In the genomic region with DNA sequence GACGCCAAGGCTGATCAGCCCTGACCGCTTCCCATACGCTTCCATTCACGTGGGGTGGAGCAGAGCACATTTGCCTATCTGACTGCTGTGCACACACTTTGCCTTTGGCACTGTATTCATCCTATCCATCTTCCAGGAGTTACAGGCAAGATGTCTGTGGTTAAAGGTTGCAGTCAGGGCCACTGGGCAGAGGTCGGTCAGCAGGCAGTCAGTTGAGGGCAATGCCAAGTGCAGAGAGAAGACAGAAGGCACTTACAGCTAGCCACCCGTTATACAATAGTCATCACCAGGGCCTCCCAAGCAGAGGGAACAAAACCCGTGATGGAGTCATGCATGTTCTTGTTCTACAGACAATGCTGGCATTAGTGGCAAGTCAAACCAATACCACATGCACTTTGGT, we compare ENCODE assay signal across 30 mouse cellular contexts.
A peak's percentile ranks its signal among the peaks of the same experiment; 100 is the strongest.
DNase-seq lines count a peak whose midpoint lies in the region; ATAC-seq and TF ChIP-seq lines count a peak whose summit lies in the region.
"Had no signal": no experiment of that assay in that cellular context is flagged by ENCODE, and none has a peak within 500 bp of the region (broad histone marks: within the 10 kb centered on the region; RNA-seq: fewer than 3 reads in every experiment).

No protein-coding gene starts in this region.

- no peak for TF ChIP-seq CTCF in cerebellum, adult 2 months (IDR thresholded peaks at IDR 0.05; ENCODE audit: borderline replicate concordance, insufficient read depth, low read depth, low read length)
- TF ChIP-seq CTCF in left cerebral cortex, adult 2 months (IDR thresholded peaks at IDR 0.05), result no peak

- no peaks in the 10 kb centered on the region for H3K27me3 ChIP-seq in cerebellum, adult 2 months (ENCODE audit: control insufficient read depth, insufficient read depth, low read length)
- H3K27me3 ChIP-seq in kidney, embryonic 14.5 days (ENCODE audit: control insufficient read depth, insufficient read depth, low read length), result no peaks in the 10 kb centered on the region
- no peaks in the 10 kb centered on the region for H3K27me3 ChIP-seq in midbrain, embryonic 11.5 days (ENCODE audit: control insufficient read depth, insufficient read depth, low read length)
- H3K27me3 ChIP-seq: embryonic facial prominence, embryonic 12.5 days; heart, embryonic 15.5 days; hindbrain, embryonic 12.5 days; intestine, embryonic 15.5 days; limb, embryonic 15.5 days; liver, embryonic 13.5 days; midbrain, embryonic 15.5 days; neural tube, embryonic 15.5 days; Patski had no signal

- DNase-seq in cerebellum, adult 2 months, result peak; percentile 46 to 48
- no peak for DNase-seq in cerebellum, adult 11 months
- peak; percentile 31 for DNase-seq in kidney, adult 18-20 months
- DNase-seq in left cerebral cortex, adult 2 months (ENCODE audit: extremely low spot score in 1 of 2, low spot score in 2 of 2), result no peak
- no peak for DNase-seq in left cerebral cortex, postnatal 36 days (ENCODE audit: low spot score in 2 of 2)
- peak; percentile 40 to 71 for DNase-seq in kidney, postnatal 36 days
- DNase-seq in midbrain, embryonic 11.5 days (ENCODE audit: low spot score, missing footprints), result no peak
- DNase-seq: adrenal gland, postnatal 10 days; embryo, embryonic 11 days; gastrocnemius, postnatal 14 days; heart, postnatal 36 days; liver, embryonic 13.5 days; lung, adult 18-20 months; lung, postnatal 4 days; retina, postnatal 1 day; right cerebral cortex, postnatal 14 days had no signal

- H3K9ac ChIP-seq in kidney, embryonic 14.5 days (ENCODE audit: low read depth, low read length), result no peak overlapping the region
- H3K9ac ChIP-seq in midbrain, embryonic 11.5 days (ENCODE audit: low read length), result no peak overlapping the region
- H3K9ac ChIP-seq: embryonic facial prominence, embryonic 12.5 days; heart, embryonic 15.5 days; hindbrain, embryonic 12.5 days; intestine, embryonic 15.5 days; limb, embryonic 15.5 days; liver, embryonic 13.5 days; midbrain, embryonic 15.5 days; neural tube, embryonic 15.5 days had no signal

- whole genome bisulfite sequencing in cerebellum, adult 2 months, result 27% methylated on average over 7 of the region's 7 CpGs
- WGBS in kidney, embryonic 14.5 days, result 78% methylated on average over 7 of the region's 7 CpGs
- WGBS in midbrain, embryonic 11.5 days, result 80% methylated on average over 7 of the region's 7 CpGs

- H3K27ac ChIP-seq in cerebellum, adult 2 months (ENCODE audit: insufficient read depth, low read length), result 0 out of 2 replicates have a peak overlapping the region, but pooled peaks have one; percentile 4
- no peak overlapping the region for H3K27ac ChIP-seq in kidney, embryonic 14.5 days (ENCODE audit: low read depth, low read length)
- H3K27ac ChIP-seq in left cerebral cortex, adult 2 months, result 0 out of 2 replicates have a peak overlapping the region, but pooled peaks have one; percentile 32
- H3K27ac ChIP-seq in midbrain, embryonic 11.5 days (ENCODE audit: low read depth, low read length), result no peak overlapping the region
- H3K27ac ChIP-seq: embryonic facial prominence, embryonic 12.5 days; heart, embryonic 10.5 days; heart, embryonic 15.5 days; hindbrain, embryonic 12.5 days; hindbrain, postnatal 0 days; intestine, embryonic 15.5 days; limb, embryonic 10.5 days; limb, embryonic 15.5 days; liver, embryonic 13.5 days; midbrain, embryonic 15.5 days; neural tube, embryonic 15.5 days had no signal

- H3K4me1 ChIP-seq in cerebellum, adult 2 months (ENCODE audit: control insufficient read depth, insufficient read depth, low read length), result peaks cover 28% of the 10 kb centered on the region
- H3K4me1 ChIP-seq in kidney, embryonic 14.5 days (ENCODE audit: control insufficient read depth, insufficient read depth, low read length), result no peaks in the 10 kb centered on the region
- no peaks in the 10 kb centered on the region for H3K4me1 ChIP-seq in midbrain, embryonic 11.5 days (ENCODE audit: control insufficient read depth, insufficient read depth, low read length)
- H3K4me1 ChIP-seq: embryonic facial prominence, embryonic 12.5 days; heart, embryonic 15.5 days; intestine, embryonic 15.5 days; limb, embryonic 10.5 days; limb, embryonic 15.5 days; liver, embryonic 13.5 days; neural tube, embryonic 15.5 days had no signal

- no peak overlapping the region for H3K4me3 ChIP-seq in cerebellum, adult 2 months (replicated peaks; ENCODE audit: insufficient read depth, low read depth, low read length)
- H3K4me3 ChIP-seq in kidney, embryonic 14.5 days (ENCODE audit: low read length), result no peak overlapping the region
- no peak overlapping the region for H3K4me3 ChIP-seq in left cerebral cortex, adult 2 months
- H3K4me3 ChIP-seq in midbrain, embryonic 11.5 days (ENCODE audit: low read depth, low read length), result no peak overlapping the region
- H3K4me3 ChIP-seq: embryonic facial prominence, embryonic 12.5 days; heart, embryonic 10.5 days; heart, embryonic 15.5 days; hindbrain, embryonic 12.5 days; intestine, embryonic 15.5 days; limb, embryonic 10.5 days; limb, embryonic 15.5 days; liver, embryonic 13.5 days; midbrain, embryonic 15.5 days; neural tube, embryonic 15.5 days had no signal

- no peaks in the 10 kb centered on the region for H3K9me3 ChIP-seq in kidney, embryonic 14.5 days (ENCODE audit: control insufficient read depth, low read length)
- no peaks in the 10 kb centered on the region for H3K9me3 ChIP-seq in midbrain, embryonic 11.5 days (ENCODE audit: control insufficient read depth, low read length)
- H3K9me3 ChIP-seq: embryonic facial prominence, embryonic 12.5 days; heart, embryonic 10.5 days; heart, embryonic 15.5 days; hindbrain, embryonic 12.5 days; intestine, embryonic 15.5 days; limb, embryonic 10.5 days; limb, embryonic 15.5 days; liver, embryonic 13.5 days; midbrain, embryonic 15.5 days; neural tube, embryonic 15.5 days had no signal

- intact Hi-C loops in left cerebral cortex, adult 2 months (cut with DNase I), result no loop called here
- intact Hi-C loops in left cerebral cortex, postnatal 36 days (cut with DNase I), result no loop called here

- H3K36me3 ChIP-seq in kidney, embryonic 14.5 days (ENCODE audit: control insufficient read depth, insufficient read depth, low read length), result no peaks in the 10 kb centered on the region
- no peaks in the 10 kb centered on the region for H3K36me3 ChIP-seq in midbrain, embryonic 11.5 days (ENCODE audit: control insufficient read depth, insufficient read depth, low read length)
- H3K36me3 ChIP-seq: embryonic facial prominence, embryonic 12.5 days; heart, embryonic 10.5 days; heart, embryonic 15.5 days; hindbrain, embryonic 12.5 days; intestine, embryonic 15.5 days; limb, embryonic 10.5 days; limb, embryonic 15.5 days; liver, embryonic 13.5 days; midbrain, embryonic 15.5 days; neural tube, embryonic 15.5 days had no signal

- no peak for TF ChIP-seq POLR2A in cerebellum, adult 2 months (IDR thresholded peaks at IDR 0.05; ENCODE audit: borderline replicate concordance, insufficient read depth, low read length)

- no peak for ATAC-seq in kidney, embryonic 14.5 days (ENCODE audit: low FRiP score, low TSS enrichment)
- no peak for ATAC-seq in midbrain, embryonic 11.5 days (ENCODE audit: low FRiP score)
- ATAC-seq: forebrain, embryonic 14.5 days; hindbrain, postnatal 0 days; intestine, embryonic 15.5 days; lung, postnatal 0 days; midbrain, embryonic 15.5 days; Patski had no signal

- H3K4me2 ChIP-seq in kidney, embryonic 14.5 days (replicated peaks; ENCODE audit: low read depth, low read length), result no peak overlapping the region
- H3K4me2 ChIP-seq in midbrain, embryonic 11.5 days, result no peak overlapping the region
- H3K4me2 ChIP-seq: embryonic facial prominence, embryonic 12.5 days; heart, embryonic 15.5 days; hindbrain, embryonic 12.5 days; intestine, embryonic 15.5 days; limb, embryonic 15.5 days; liver, embryonic 13.5 days; midbrain, embryonic 15.5 days; neural tube, embryonic 15.5 days had no signal

Comparison
In these comparisons a context has a peak if more than half of its experiments do, and no peak if none do; other contexts are left out.
1. DNase-seq: peak in cerebellum, adult 2 months (2 of 2), kidney, adult 18-20 months (single experiment) and kidney, postnatal 36 days (2 of 2); none in cerebellum, adult 11 months (single experiment), left cerebral cortex, adult 2 months (0 of 2), left cerebral cortex, postnatal 36 days (0 of 2) and midbrain, embryonic 11.5 days (single experiment).
2. H3K27ac ChIP-seq: peak in cerebellum, adult 2 months (single experiment) and left cerebral cortex, adult 2 months (single experiment); none in kidney, embryonic 14.5 days (single experiment) and midbrain, embryonic 11.5 days (single experiment).